Mouse (Mus musculus) midbrain, postnatal 0 days (tissue): ENCODE results near the gene Ybx2. TPM values are rescaled to one million over a fixed set of nuclear protein-coding genes. Genes with fewer than 3 reads are reported as not detected.

ENCODE experiments used
- ATAC-seq: fragments of 200-750 bp; cut with Nextera tagmentation; 2 replicates; pipeline ENCODE4 v1.8.0; 2017; ENCODE audit warnings: moderate number of reproducible peaks, mild to moderate bottlenecking, moderate TSS enrichment, moderate library complexity; ENCODE audit not compliant: low FRiP score
- DNase-seq: peaks from one replicate; pipeline ENCODE4 v3.0.0-alpha.2; 2015; ENCODE audit warnings: low spot score
- H3K27ac ChIP-seq: fragments of 300-500 bp; sonication (generic); 2 replicates; pipeline ENCODE4 v1.5.1; 2014; ENCODE audit warnings: low read depth, mild to moderate bottlenecking, low read length, mixed read lengths
- H3K27me3 ChIP-seq: fragments of 300-500 bp; sonication (generic); 2 replicates; pipeline ENCODE4 v1.6.1; 2014; ENCODE audit warnings: low read length, control low read depth, mixed read lengths; ENCODE audit not compliant: insufficient read depth
- H3K36me3 ChIP-seq: fragments of 300-500 bp; sonication (generic); 2 replicates; pipeline ENCODE4 v1.6.1; 2014; ENCODE audit warnings: low read length, control low read depth, mixed read lengths; ENCODE audit not compliant: insufficient read depth
- H3K4me1 ChIP-seq: fragments of 300-500 bp; sonication (generic); 2 replicates; pipeline ENCODE4 v1.6.1; 2014; ENCODE audit warnings: mild to moderate bottlenecking, control low read depth, antibody characterized with exemption, low read length, mixed read lengths; ENCODE audit not compliant: insufficient read depth
- H3K4me2 ChIP-seq: fragments of 300-500 bp; sonication (generic); 2 replicates; pipeline ENCODE4 v1.6.1; 2014; ENCODE audit warnings: low read depth, mild to moderate bottlenecking, low read length, mixed read lengths; ENCODE audit not compliant: poor library complexity, severe bottlenecking
- H3K4me3 ChIP-seq: fragments of 300-500 bp; sonication (generic); 2 replicates; pipeline ENCODE4 v1.5.1; 2014; ENCODE audit warnings: low read depth, mild to moderate bottlenecking, low read length, moderate library complexity
- H3K9ac ChIP-seq: fragments of 300-500 bp; sonication (generic); replicated peaks from 2 replicates; pipeline ENCODE4 v1.6.1; 2014; ENCODE audit warnings: mild to moderate bottlenecking, low read length, moderate library complexity, mixed read lengths; ENCODE audit not compliant: poor library complexity, severe bottlenecking
- H3K9me3 ChIP-seq: fragments of 300-500 bp; sonication (generic); 2 replicates; pipeline ENCODE4 v1.6.1; 2016; ENCODE audit warnings: low read length, control low read depth
- CTCF ChIP-seq: IDR thresholded peaks from 2 replicates; pipeline ENCODE4 v1.5.1; 2016; ENCODE audit warnings: antibody characterized with exemption, mild to moderate bottlenecking
- WGBS: fragments of 180-500 bp; shearing (Covaris S2); extraction: QIAGEN DNeasy Blood & Tissue Kit; methylation state at CpG from one replicate; pipeline ENCODE4 v1.1.7; 2014; 5-methylcytosine and 5-hydroxymethylcytosine counted together
- microRNA-seq: library from miRNA; unstranded; fragments of <30 nt; microRNA quantifications from one replicate; pipeline ENCODE4, GENCODE M21; 2016; ENCODE audit warnings: borderline number of aligned reads
- polyA plus RNA-seq: library from polyadenylated mRNA; unstranded; fragments of >200 nt; fragmentation: Nextera tagmentation; extraction: Ambion mirVana; gene quantifications from 2 replicates; pipeline ENCODE4 v1.2.1, GENCODE M21; 2015
- total RNA-seq: library from RNA; depleted of rRNA; stranded (reverse); fragments of >200 nt; gene quantifications from 2 replicates; pipeline ENCODE4 v1.2.3, GENCODE M21; 2014; rRNA removed

Gene Ybx2
- total and polyA plus RNA-seq, 2 experiments from 2014 or later, result 4.2 to 5.0 TPM

- DNase-seq (no peak), ATAC-seq (no peak)
- peak overlapping the region; percentile 89; the same call in 1 of the 2 replicates for H3K4me3 ChIP-seq
- no peaks in the 10 kb centered on the region for H3K27me3 ChIP-seq
- 26% methylated on average over 5 of the region's 5 CpGs for WGBS
- H3K4me2 ChIP-seq, result peak overlapping the region; percentile 90
- H3K9ac ChIP-seq, result peak overlapping the region; percentile 87
- TF ChIP-seq CTCF, result no peak
- no peaks in the 10 kb centered on the region for H3K9me3 ChIP-seq
- peaks cover 17% of the 10 kb centered on the region for H3K4me1 ChIP-seq
- no peak overlapping the region for H3K27ac ChIP-seq
- H3K36me3 ChIP-seq, result peaks cover 23% of the 10 kb centered on the region
These were observed 47.3 kb downstream of the Ybx2 start for GRCm38 (mm10) chr11:69982877-69983276.

DNA sequence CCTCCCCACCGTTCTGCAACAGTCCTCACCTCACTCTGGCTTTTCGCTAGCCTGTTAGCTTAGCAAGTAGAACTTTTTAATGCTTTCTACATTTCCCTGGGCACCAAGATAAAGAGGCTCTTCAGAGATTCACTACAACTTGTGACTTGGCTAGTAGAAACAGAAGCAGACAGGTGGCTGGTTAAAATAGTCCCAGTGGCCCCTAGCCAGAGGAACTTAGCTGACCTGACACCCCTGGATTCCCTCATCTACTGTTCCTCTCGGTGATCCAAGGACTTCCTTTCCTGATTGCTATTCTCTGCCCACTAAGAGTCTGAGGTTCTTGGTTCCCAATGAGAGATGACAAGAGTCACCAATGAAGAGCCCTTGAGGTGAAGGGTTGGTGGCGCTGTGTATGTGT, 47.8 kb downstream of the Ybx2 start:
- peak overlapping the region; percentile 87 for H3K9ac ChIP-seq
- peaks cover 17% of the 10 kb centered on the region for H3K4me1 ChIP-seq
- H3K4me2 ChIP-seq, result peak overlapping the region; percentile 90; the same call in 1 of the 2 replicates
- 90% methylated on average over 4 of the region's 4 CpGs for WGBS
- H3K27ac ChIP-seq, result no peak overlapping the region
- no peaks in the 10 kb centered on the region for H3K27me3 ChIP-seq
- TF ChIP-seq CTCF, result no peak
- no peak for DNase-seq
- ATAC-seq, result no peak
- H3K4me3 ChIP-seq, result 0 out of 2 replicates have a peak overlapping the region, but pooled peaks have one; percentile 89
- H3K36me3 ChIP-seq, result peaks cover 28% of the 10 kb centered on the region
- no peaks in the 10 kb centered on the region for H3K9me3 ChIP-seq

DNA sequence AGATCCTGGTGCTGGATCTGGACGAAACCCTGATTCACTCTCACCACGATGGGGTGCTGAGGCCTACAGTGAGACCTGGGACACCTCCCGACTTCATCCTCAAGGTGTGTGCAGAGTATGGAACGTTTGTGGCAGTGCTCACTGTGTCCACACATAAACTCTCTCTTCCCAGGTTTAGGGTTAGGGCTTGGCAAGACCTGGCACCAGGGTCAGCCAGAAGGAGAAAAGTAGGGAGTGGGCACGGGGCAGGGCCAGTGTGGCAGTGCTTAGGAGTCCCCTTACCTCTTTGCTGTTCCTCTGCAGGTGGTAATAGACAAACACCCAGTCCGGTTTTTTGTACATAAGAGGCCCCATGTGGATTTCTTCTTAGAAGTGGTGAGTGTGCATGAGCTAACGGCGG, 48.8 kb downstream of the Ybx2 start:
- no peak overlapping the region for H3K4me3 ChIP-seq
- TF ChIP-seq CTCF, result no peak
- ATAC-seq (no peak), DNase-seq (no peak)
- no peak overlapping the region for H3K9ac ChIP-seq
- no peaks in the 10 kb centered on the region for H3K27me3 ChIP-seq
- H3K4me2 ChIP-seq, result no peak overlapping the region
- H3K36me3 ChIP-seq, result peaks cover 38% of the 10 kb centered on the region
- no peak overlapping the region for H3K27ac ChIP-seq
- WGBS, result 93% methylated on average over 8 of the region's 8 CpGs
- peaks cover 13% of the 10 kb centered on the region for H3K4me1 ChIP-seq
- H3K9me3 ChIP-seq, result no peaks in the 10 kb centered on the region

DNA sequence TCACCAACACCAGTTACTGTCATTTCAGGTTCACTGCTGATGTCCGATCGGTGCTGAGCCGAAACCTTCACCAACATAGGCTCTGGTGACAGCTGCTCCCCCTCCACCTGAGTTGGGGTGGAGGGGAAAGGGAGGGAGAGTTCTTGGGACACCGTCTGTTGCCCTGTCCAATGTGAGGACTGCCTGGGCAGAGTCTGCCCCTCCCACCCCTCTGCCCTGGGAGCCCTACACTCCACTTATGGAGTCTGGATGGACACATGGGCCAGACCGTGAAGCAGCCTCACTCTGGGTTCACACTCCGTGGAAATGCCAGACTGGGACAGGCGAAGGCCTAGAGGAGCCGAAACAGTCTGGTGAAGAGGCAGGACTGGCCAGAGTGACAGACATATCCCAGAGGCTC, 54.4 kb downstream of the Ybx2 start:
- no peak overlapping the region for H3K9ac ChIP-seq
- H3K27ac ChIP-seq, result no peak overlapping the region
- whole genome bisulfite sequencing, result 87% methylated on average over 8 of the region's 8 CpGs
- H3K4me1 ChIP-seq, result no peaks in the 10 kb centered on the region; the same call in 1 of the 2 replicates
- H3K4me3 ChIP-seq, result no peak overlapping the region
- no peaks in the 10 kb centered on the region for H3K9me3 ChIP-seq
- H3K4me2 ChIP-seq, result no peak overlapping the region
- no peak for TF ChIP-seq CTCF
- no peak for ATAC-seq
- H3K36me3 ChIP-seq, result peaks cover 37% of the 10 kb centered on the region
- no peaks in the 10 kb centered on the region for H3K27me3 ChIP-seq
- no peak for DNase-seq

Small RNA genes lying within 50 kb of the gene (microRNA-seq; reads per million reads assigned to microRNA genes)
- not detected for gene Gm44349

Other genes with a start within 250 kb of the Ybx2 start
Only the 30 nearest of the 35 such genes appear.
- not detected in 2 replicates for gene Slc35g3, start 173.8 kb upstream of the Ybx2 start, total RNA-seq
- gene Slc35g3, start 173.8 kb upstream of the Ybx2 start, polyA plus RNA-seq, result 0.23 and 0.26 TPM in 2 replicates
- 31.5 and 34.3 TPM in 2 replicates for gene Zbtb4, start 169.9 kb upstream of the Ybx2 start, total RNA-seq
- 4.4 and 5.0 TPM in 2 replicates for gene Zbtb4, start 169.9 kb upstream of the Ybx2 start, polyA plus RNA-seq
- 1.5 and 1.6 TPM in 2 replicates for gene Chrnb1, start 139.9 kb upstream of the Ybx2 start, total RNA-seq
- gene Chrnb1, start 139.9 kb upstream of the Ybx2 start, polyA plus RNA-seq, result 1.1 TPM in 2 replicates
- 12.7 and 16.4 TPM in 2 replicates for gene Fgf11, start 133.9 kb upstream of the Ybx2 start, total RNA-seq
- 2.6 and 2.8 TPM in 2 replicates for gene Fgf11, start 133.9 kb upstream of the Ybx2 start, polyA plus RNA-seq
- 0.16 TPM in 1 of 2 replicates, not detected in the other for gene Tmem102, start 130.2 kb upstream of the Ybx2 start, total RNA-seq
- 0.80 and 0.94 TPM in 2 replicates for gene Tmem102, start 130.2 kb upstream of the Ybx2 start, polyA plus RNA-seq
- not detected in 2 replicates for gene Gm39566, start 120.5 kb upstream of the Ybx2 start, total RNA-seq
- not detected in 2 replicates for gene Gm39566, start 120.5 kb upstream of the Ybx2 start, polyA plus RNA-seq
- gene Spem2, start 117.3 kb upstream of the Ybx2 start, total RNA-seq, result not detected in 2 replicates
- not detected in 2 replicates for gene Spem2, start 117.3 kb upstream of the Ybx2 start, polyA plus RNA-seq
- gene Spem1, start 113.6 kb upstream of the Ybx2 start, total RNA-seq, result 0.93 TPM in 1 of 2 replicates, not detected in the other
- gene Spem1, start 113.6 kb upstream of the Ybx2 start, polyA plus RNA-seq, result 0.20 and 0.27 TPM in 2 replicates
- 117 and 137 TPM in 2 replicates for gene Nlgn2, start 98.0 kb upstream of the Ybx2 start, total RNA-seq
- gene Nlgn2, start 98.0 kb upstream of the Ybx2 start, polyA plus RNA-seq, result 21.0 and 23.5 TPM in 2 replicates
- gene Tmem256, start 97.3 kb upstream of the Ybx2 start, total RNA-seq, result 95.5 and 103 TPM in 2 replicates
- gene Tmem256, start 97.3 kb upstream of the Ybx2 start, polyA plus RNA-seq, result 349 and 370 TPM in 2 replicates
- 24.1 and 26.6 TPM in 2 replicates for gene Plscr3, start 89.4 kb upstream of the Ybx2 start, total RNA-seq
- 33.5 and 35.0 TPM in 2 replicates for gene Plscr3, start 89.4 kb upstream of the Ybx2 start, polyA plus RNA-seq
- gene Tnk1, start 77.1 kb upstream of the Ybx2 start, total RNA-seq, result not detected in 2 replicates
- gene Tnk1, start 77.1 kb upstream of the Ybx2 start, polyA plus RNA-seq, result 0.16 TPM in 2 replicates
- not detected in 2 replicates for gene Tmem95, start 57.8 kb upstream of the Ybx2 start, total RNA-seq
- gene Tmem95, start 57.8 kb upstream of the Ybx2 start, polyA plus RNA-seq, result not detected in 2 replicates
- 0.93 and 1.6 TPM in 2 replicates for gene Kctd11, start 54.4 kb upstream of the Ybx2 start, total RNA-seq
- 0.57 and 0.92 TPM in 2 replicates for gene Kctd11, start 54.4 kb upstream of the Ybx2 start, polyA plus RNA-seq
- gene Acap1, start 40.3 kb upstream of the Ybx2 start, total RNA-seq, result 0.66 TPM in 1 of 2 replicates, not detected in the other
- 0.14 TPM in 1 of 2 replicates, not detected in the other for gene Acap1, start 40.3 kb upstream of the Ybx2 start, polyA plus RNA-seq
- 3.3 and 8.7 TPM in 2 replicates for gene 2810408A11Rik, start 34.8 kb upstream of the Ybx2 start, total RNA-seq
- gene 2810408A11Rik, start 34.8 kb upstream of the Ybx2 start, polyA plus RNA-seq, result 4.8 and 6.2 TPM in 2 replicates
- gene Neurl4, start 34.7 kb upstream of the Ybx2 start, total RNA-seq, result 112 and 118 TPM in 2 replicates
- gene Neurl4, start 34.7 kb upstream of the Ybx2 start, polyA plus RNA-seq, result 15.2 and 16.7 TPM in 2 replicates
- gene Gps2, start 21.9 kb upstream of the Ybx2 start, total RNA-seq, result 45.8 and 47.6 TPM in 2 replicates
- 60.3 and 64.3 TPM in 2 replicates for gene Gps2, start 21.9 kb upstream of the Ybx2 start, polyA plus RNA-seq
- gene Eif5a, start 13.8 kb upstream of the Ybx2 start, total RNA-seq, result 452 and 486 TPM in 2 replicates
- 1,054 and 1,096 TPM in 2 replicates for gene Eif5a, start 13.8 kb upstream of the Ybx2 start, polyA plus RNA-seq
- 8.8 and 9.0 TPM in 2 replicates for gene Slc2a4, start 12.4 kb downstream of the Ybx2 start, total RNA-seq
- gene Slc2a4, start 12.4 kb downstream of the Ybx2 start, polyA plus RNA-seq, result 3.4 and 4.0 TPM in 2 replicates
- gene Cldn7, start 29.0 kb downstream of the Ybx2 start, total RNA-seq, result not detected in 2 replicates
- gene Cldn7, start 29.0 kb downstream of the Ybx2 start, polyA plus RNA-seq, result 0.57 TPM in 1 of 2 replicates, not detected in the other
- 39.6 and 42.9 TPM in 2 replicates for gene Ctdnep1, start 45.4 kb downstream of the Ybx2 start, total RNA-seq
- gene Ctdnep1, start 45.4 kb downstream of the Ybx2 start, polyA plus RNA-seq, result 22.3 and 24.1 TPM in 2 replicates
- 109 and 157 TPM in 2 replicates for gene Elp5, start 46.7 kb downstream of the Ybx2 start, total RNA-seq
- 171 and 182 TPM in 2 replicates for gene Elp5, start 46.7 kb downstream of the Ybx2 start, polyA plus RNA-seq
- gene Gabarap, start 55.3 kb downstream of the Ybx2 start, total RNA-seq, result 197 and 226 TPM in 2 replicates
- 501 and 511 TPM in 2 replicates for gene Gabarap, start 55.3 kb downstream of the Ybx2 start, polyA plus RNA-seq
- gene Phf23, start 60.0 kb downstream of the Ybx2 start, total RNA-seq, result 42.4 and 45.2 TPM in 2 replicates
- gene Phf23, start 60.0 kb downstream of the Ybx2 start, polyA plus RNA-seq, result 37.6 and 40.0 TPM in 2 replicates
- gene Dvl2, start 64.8 kb downstream of the Ybx2 start, total RNA-seq, result 31.5 and 33.3 TPM in 2 replicates
- 19.0 and 20.0 TPM in 2 replicates for gene Dvl2, start 64.8 kb downstream of the Ybx2 start, polyA plus RNA-seq
- gene Acadvl, start 79.6 kb downstream of the Ybx2 start, total RNA-seq, result 35.9 and 42.7 TPM in 2 replicates
- 62.1 and 64.2 TPM in 2 replicates for gene Acadvl, start 79.6 kb downstream of the Ybx2 start, polyA plus RNA-seq
- gene Dlg4, start 81.1 kb downstream of the Ybx2 start, total RNA-seq, result 256 and 269 TPM in 2 replicates
- gene Dlg4, start 81.1 kb downstream of the Ybx2 start, polyA plus RNA-seq, result 16.1 and 18.1 TPM in 2 replicates
- gene Asgr1, start 118.3 kb downstream of the Ybx2 start, total RNA-seq, result 1.2 and 7.2 TPM in 2 replicates
- 4.1 and 4.5 TPM in 2 replicates for gene Asgr1, start 118.3 kb downstream of the Ybx2 start, polyA plus RNA-seq
- gene Asgr2, start 156.8 kb downstream of the Ybx2 start, total RNA-seq, result not detected in 2 replicates
- gene Asgr2, start 156.8 kb downstream of the Ybx2 start, polyA plus RNA-seq, result not detected in 2 replicates